Mouse (Mus musculus): ENCODE data around the gene Wdr64. TPM values are rescaled to one million over a fixed set of nuclear protein-coding genes. Genes with fewer than 3 reads are reported as not detected.

The Wdr64 gene
- polyA plus RNA-seq, 1 experiment, result not detected

- no peak for TF ChIP-seq POLR2A (IDR thresholded peaks at IDR 0.05; ENCODE audit: low read depth, low read length)
- TF ChIP-seq CTCF (IDR thresholded peaks at IDR 0.05; ENCODE audit: borderline replicate concordance, insufficient read depth, low read length), result no peak
These were observed 17.4 kb upstream of the Wdr64 start for GRCm38 (mm10) chr1:175680995-175681394.

GRCm38 (mm10) chr1:175691686-175692245, 6.6 kb upstream of the Wdr64 start:
- Histone ChIP-seq H3K4me1 (ENCODE audit: control insufficient read depth, insufficient read depth, low read length) (no peaks in the 10 kb centered on the region), H3K4me3 (ENCODE audit: insufficient read depth, low read length) (peak overlapping the region; percentile 74), H3K27ac (ENCODE audit: insufficient read depth, low read length) (no peak overlapping the region)
- TF ChIP-seq POLR2A (IDR thresholded peaks at IDR 0.05; ENCODE audit: low read depth, low read length), result no peak
- TF ChIP-seq CTCF (IDR thresholded peaks at IDR 0.05; ENCODE audit: borderline replicate concordance, insufficient read depth, low read length), result no peak

More at GRCm38 (mm10) chr1:175680995-175681394, 17.4 kb upstream of the Wdr64 start:
- Histone ChIP-seq H3K4me3 (ENCODE audit: insufficient read depth, low read length) (no peak overlapping the region), H3K27ac (ENCODE audit: insufficient read depth, low read length) (no peak overlapping the region), H3K4me1 (ENCODE audit: control insufficient read depth, insufficient read depth, low read length) (no peaks in the 10 kb centered on the region)

- H3K4me1 ChIP-seq (ENCODE audit: control insufficient read depth, insufficient read depth, low read length), result no peaks in the 10 kb centered on the region
- TF ChIP-seq POLR2A (IDR thresholded peaks at IDR 0.05; ENCODE audit: low read depth, low read length) (peak; percentile 90), CTCF (IDR thresholded peaks at IDR 0.05; ENCODE audit: borderline replicate concordance, insufficient read depth, low read length) (no peak)
- H3K4me3 ChIP-seq (ENCODE audit: insufficient read depth, low read length), result peak within 1 kb of the TSS; percentile 74
- no peak within 1 kb of the TSS for H3K27ac ChIP-seq (ENCODE audit: insufficient read depth, low read length)
These were observed 6.0 kb upstream of the Wdr64 start, which contains the start of the genes Opn3 and Chml for GRCm38 (mm10) chr1:175692246-175692996. Gene Opn3 (minus strand): TSS chr1:175692776. Gene Chml (minus strand): TSS chr1:175692901.

GRCm38 (mm10) chr1:175692997-175693361, 5.4 kb upstream of the Wdr64 start:
- TF ChIP-seq POLR2A (IDR thresholded peaks at IDR 0.05; ENCODE audit: low read depth, low read length), result no peak
- TF ChIP-seq CTCF (IDR thresholded peaks at IDR 0.05; ENCODE audit: borderline replicate concordance, insufficient read depth, low read length), result no peak
- no peak overlapping the region for H3K27ac ChIP-seq (ENCODE audit: insufficient read depth, low read length)

GRCm38 (mm10) chr1:175693429-175693960, 4.9 kb upstream of the Wdr64 start:
- Histone ChIP-seq H3K27ac (ENCODE audit: insufficient read depth, low read length) (no peak overlapping the region), H3K4me1 (ENCODE audit: control insufficient read depth, insufficient read depth, low read length) (no peaks in the 10 kb centered on the region), H3K4me3 (ENCODE audit: insufficient read depth, low read length) (peak overlapping the region; percentile 57; the same call in 1 of the 2 replicates)
- TF ChIP-seq CTCF (IDR thresholded peaks at IDR 0.05; ENCODE audit: borderline replicate concordance, insufficient read depth, low read length) (no peak), POLR2A (IDR thresholded peaks at IDR 0.05; ENCODE audit: low read depth, low read length) (no peak)

More at GRCm38 (mm10) chr1:175692997-175693361, 5.4 kb upstream of the Wdr64 start:
- H3K4me3 ChIP-seq (ENCODE audit: insufficient read depth, low read length), result peak overlapping the region; percentile 57
- H3K4me1 ChIP-seq (ENCODE audit: control insufficient read depth, insufficient read depth, low read length), result no peaks in the 10 kb centered on the region

- Histone ChIP-seq H3K4me3 (ENCODE audit: insufficient read depth, low read length) (no peak overlapping the region), H3K4me1 (ENCODE audit: control insufficient read depth, insufficient read depth, low read length) (no peaks in the 10 kb centered on the region), H3K27ac (ENCODE audit: insufficient read depth, low read length) (no peak overlapping the region)
- TF ChIP-seq POLR2A (IDR thresholded peaks at IDR 0.05; ENCODE audit: low read depth, low read length) (no peak), CTCF (IDR thresholded peaks at IDR 0.05; ENCODE audit: borderline replicate concordance, insufficient read depth, low read length) (no peak)
These were observed 982 bp downstream of the Wdr64 start for GRCm38 (mm10) chr1:175699375-175699774.

- Histone ChIP-seq H3K27ac (ENCODE audit: insufficient read depth, low read length) (no peak overlapping the region), H3K4me1 (ENCODE audit: control insufficient read depth, insufficient read depth, low read length) (no peaks in the 10 kb centered on the region), H3K4me3 (ENCODE audit: insufficient read depth, low read length) (no peak overlapping the region)
- TF ChIP-seq CTCF (IDR thresholded peaks at IDR 0.05; ENCODE audit: borderline replicate concordance, insufficient read depth, low read length) (no peak), POLR2A (IDR thresholded peaks at IDR 0.05; ENCODE audit: low read depth, low read length) (no peak)
These were observed 1.4 kb downstream of the Wdr64 start for GRCm38 (mm10) chr1:175699796-175700195.

GRCm38 (mm10) chr1:175701145-175701544, 2.8 kb downstream of the Wdr64 start:
- TF ChIP-seq POLR2A (IDR thresholded peaks at IDR 0.05; ENCODE audit: low read depth, low read length) (no peak), CTCF (IDR thresholded peaks at IDR 0.05; ENCODE audit: borderline replicate concordance, insufficient read depth, low read length) (no peak)
- Histone ChIP-seq H3K4me1 (ENCODE audit: control insufficient read depth, insufficient read depth, low read length) (no peaks in the 10 kb centered on the region), H3K4me3 (ENCODE audit: insufficient read depth, low read length) (no peak overlapping the region), H3K27ac (ENCODE audit: insufficient read depth, low read length) (no peak overlapping the region)

GRCm38 (mm10) chr1:175707599-175707998, 9.2 kb downstream of the Wdr64 start:
- Histone ChIP-seq H3K4me1 (ENCODE audit: control insufficient read depth, insufficient read depth, low read length) (no peaks in the 10 kb centered on the region), H3K4me3 (ENCODE audit: insufficient read depth, low read length) (no peak overlapping the region), H3K27ac (ENCODE audit: insufficient read depth, low read length) (no peak overlapping the region)
- TF ChIP-seq POLR2A (IDR thresholded peaks at IDR 0.05; ENCODE audit: low read depth, low read length), result no peak
- TF ChIP-seq CTCF (IDR thresholded peaks at IDR 0.05; ENCODE audit: borderline replicate concordance, insufficient read depth, low read length), result no peak

GRCm38 (mm10) chr1:175708013-175708412, 9.6 kb downstream of the Wdr64 start:
- TF ChIP-seq POLR2A (IDR thresholded peaks at IDR 0.05; ENCODE audit: low read depth, low read length) (no peak), CTCF (IDR thresholded peaks at IDR 0.05; ENCODE audit: borderline replicate concordance, insufficient read depth, low read length) (no peak)
- Histone ChIP-seq H3K27ac (ENCODE audit: insufficient read depth, low read length) (no peak overlapping the region), H3K4me1 (ENCODE audit: control insufficient read depth, insufficient read depth, low read length) (no peaks in the 10 kb centered on the region), H3K4me3 (ENCODE audit: insufficient read depth, low read length) (no peak overlapping the region)
